Mouse (Mus musculus): ENCODE results near the gene Slc50a1.

- no peak for TF ChIP-seq CTCF (IDR thresholded peaks at IDR 0.05; ENCODE audit: control insufficient read depth, insufficient read depth, insufficient replicate concordance, low read depth, low read length)
- TF ChIP-seq POLR2A (IDR thresholded peaks at IDR 0.05; ENCODE audit: control insufficient read depth, low read depth, low read length): no peak
Observed at GRCm38 (mm10) chr3:89299499-89299898, 29.1 kb upstream of the Slc50a1 start.

Measured in testis, adult 2 months (tissue).